Mouse (Mus musculus): ENCODE measurements around the gene Mtmr11. TPM values are rescaled to one million over a fixed set of nuclear protein-coding genes. Genes with fewer than 3 reads are reported as not detected.

Gene Mtmr11
- total and polyA plus RNA-seq, 3 experiments: 2.7 TPM; not detected in 2

DNA sequence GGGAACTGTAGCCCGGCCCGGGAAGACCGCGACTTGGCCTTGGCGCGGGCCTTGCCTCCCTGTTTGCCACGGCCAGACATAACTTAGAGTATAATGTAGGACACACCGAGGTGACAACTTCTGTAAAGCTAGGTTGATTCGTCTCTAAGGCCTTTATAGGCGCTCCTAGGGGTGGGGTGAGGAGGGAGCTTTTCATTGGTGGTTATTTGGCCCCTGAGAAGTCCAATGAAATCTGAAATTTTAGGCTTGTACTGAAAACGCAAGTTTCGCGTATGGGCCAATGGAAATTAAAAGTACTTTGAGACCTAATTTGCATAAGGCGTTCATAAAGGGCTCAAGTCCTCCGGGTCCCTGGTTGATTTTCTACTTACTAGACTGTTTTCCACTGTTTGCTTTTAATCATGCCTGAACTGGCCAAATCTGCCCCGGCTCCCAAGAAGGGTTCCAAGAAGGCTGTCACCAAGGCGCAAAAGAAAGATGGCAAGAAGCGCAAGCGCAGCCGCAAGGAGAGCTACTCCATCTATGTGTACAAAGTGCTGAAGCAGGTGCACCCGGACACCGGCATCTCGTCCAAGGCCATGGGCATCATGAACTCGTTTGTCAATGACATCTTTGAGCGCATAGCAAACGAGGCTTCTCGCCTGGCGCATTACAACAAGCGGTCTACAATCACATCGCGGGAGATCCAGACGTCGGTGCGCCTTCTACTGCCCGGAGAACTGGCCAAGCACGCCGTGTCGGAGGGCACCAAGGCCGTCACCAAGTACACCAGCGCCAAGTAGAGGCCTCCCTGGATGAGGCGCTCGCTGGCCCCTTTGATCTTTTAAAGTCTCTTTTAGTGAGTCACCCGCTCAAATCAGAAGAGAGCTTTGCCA, 59.2 kb downstream of the Mtmr11 start, which contains the start of the genes Hist2h2ac and Hist2h2be:
Hist2h2ac (minus strand) TSS at position 116 of the 875 bp plus-strand sequence.
Hist2h2be (plus strand) TSS at position 355 of the 875 bp plus-strand sequence.
- no peaks in the 10 kb centered on the region for H3K27me3 ChIP-seq (ENCODE audit: insufficient read depth, low read length)
- H3K4me1 ChIP-seq (ENCODE audit: insufficient read depth, low read depth, low read length): peaks cover 24% of the 10 kb centered on the region
- H3K36me3 ChIP-seq (replicated peaks): peaks cover 3% of the 10 kb centered on the region
- DNase-seq (ENCODE audit: low spot score) (peak; percentile 89), ATAC-seq (ENCODE audit: extremely low read depth, insufficient number of reproducible peaks, low FRiP score, poor library complexity, severe bottlenecking) (peak; percentile 71)
- H3K9me3 ChIP-seq (replicated peaks): peaks cover 16% of the 10 kb centered on the region
- TF ChIP-seq POLR2AphosphoS5 (IDR thresholded peaks at IDR 0.05; ENCODE audit: insufficient replicate concordance, low read depth, low read length) (peak; percentile 85; the same call in 1 of the 2 replicates), TAL1 (conservative IDR thresholded peaks at IDR 0.05; ENCODE audit: low read depth, low read length) (no peak)
- H3K4me3 ChIP-seq (ENCODE audit: low read depth, low read length): peak within 1 kb of the TSS; percentile 76

Other genes starting within 250 kb of the Mtmr11 start
- 94.7 and 114 TPM in 2 replicates for gene Anp32e, start 232.8 kb upstream of the Mtmr11 start, total RNA-seq (2014; fragmentation: Nextera tagmentation)
- 91.8 and 180 TPM in 2 replicates for gene Anp32e, start 232.8 kb upstream of the Mtmr11 start, total RNA-seq (2017)
- gene Anp32e, start 232.8 kb upstream of the Mtmr11 start, polyA plus RNA-seq (2012): 210 and 405 TPM in 2 replicates
- gene Plekho1, start 166.0 kb upstream of the Mtmr11 start, total RNA-seq (2014; fragmentation: Nextera tagmentation): 9.7 and 23.3 TPM in 2 replicates
- gene Plekho1, start 166.0 kb upstream of the Mtmr11 start, total RNA-seq (2017): 4.2 and 5.7 TPM in 2 replicates
- gene Plekho1, start 166.0 kb upstream of the Mtmr11 start, polyA plus RNA-seq (2012): 10.9 and 14.1 TPM in 2 replicates
- 19.8 and 28.7 TPM in 2 replicates for gene Vps45, start 103.5 kb upstream of the Mtmr11 start, total RNA-seq (2014; fragmentation: Nextera tagmentation)
- 16.1 and 21.4 TPM in 2 replicates for gene Vps45, start 103.5 kb upstream of the Mtmr11 start, total RNA-seq (2017)
- 6.1 and 6.7 TPM in 2 replicates for gene Vps45, start 103.5 kb upstream of the Mtmr11 start, polyA plus RNA-seq (2012)
- gene Otud7b, start 57.5 kb upstream of the Mtmr11 start, total RNA-seq (2014; fragmentation: Nextera tagmentation): 10.1 and 17.4 TPM in 2 replicates
- gene Otud7b, start 57.5 kb upstream of the Mtmr11 start, total RNA-seq (2017): 21.7 and 22.1 TPM in 2 replicates
- 11.3 and 11.8 TPM in 2 replicates for gene Otud7b, start 57.5 kb upstream of the Mtmr11 start, polyA plus RNA-seq (2012)
- gene Sf3b4, start 10.3 kb downstream of the Mtmr11 start, total RNA-seq (2014; fragmentation: Nextera tagmentation): 138 and 179 TPM in 2 replicates
- gene Sf3b4, start 10.3 kb downstream of the Mtmr11 start, total RNA-seq (2017): 24.8 and 29.3 TPM in 2 replicates
- gene Sf3b4, start 10.3 kb downstream of the Mtmr11 start, polyA plus RNA-seq (2012): 724 and 955 TPM in 2 replicates
- 0.45 TPM in 1 of 2 replicates, not detected in the other for gene Sv2a, start 19.1 kb downstream of the Mtmr11 start, total RNA-seq (2014; fragmentation: Nextera tagmentation)
- 0.11 and 0.23 TPM in 2 replicates for gene Sv2a, start 19.1 kb downstream of the Mtmr11 start, total RNA-seq (2017)
- 0.07 and 0.12 TPM in 2 replicates for gene Sv2a, start 19.1 kb downstream of the Mtmr11 start, polyA plus RNA-seq (2012)
- 19.6 and 19.8 TPM in 2 replicates for gene Bola1, start 57.7 kb downstream of the Mtmr11 start, total RNA-seq (2014; fragmentation: Nextera tagmentation)
- 48.2 and 60.6 TPM in 2 replicates for gene Bola1, start 57.7 kb downstream of the Mtmr11 start, total RNA-seq (2017)
- 115 and 144 TPM in 2 replicates for gene Bola1, start 57.7 kb downstream of the Mtmr11 start, polyA plus RNA-seq (2012)
- gene Hist2h2ab, start 57.9 kb downstream of the Mtmr11 start, total RNA-seq (2014; fragmentation: Nextera tagmentation): 38.7 and 50.5 TPM in 2 replicates
- 435 and 467 TPM in 2 replicates for gene Hist2h2ab, start 57.9 kb downstream of the Mtmr11 start, total RNA-seq (2017)
- 0.14 and 1.2 TPM in 2 replicates for gene Hist2h2ab, start 57.9 kb downstream of the Mtmr11 start, polyA plus RNA-seq (2012)
- gene Hist2h2ac, start 58.9 kb downstream of the Mtmr11 start, total RNA-seq (2014; fragmentation: Nextera tagmentation): 34.2 and 45.7 TPM in 2 replicates
- gene Hist2h2ac, start 58.9 kb downstream of the Mtmr11 start, total RNA-seq (2017): 928 and 1,027 TPM in 2 replicates
- 2.6 and 10.9 TPM in 2 replicates for gene Hist2h2ac, start 58.9 kb downstream of the Mtmr11 start, polyA plus RNA-seq (2012)
- gene Hist2h2be, start 59.1 kb downstream of the Mtmr11 start, total RNA-seq (2014; fragmentation: Nextera tagmentation): 2.7 and 4.9 TPM in 2 replicates
- 2.5 TPM in 2 replicates for gene Hist2h2be, start 59.1 kb downstream of the Mtmr11 start, total RNA-seq (2017)
- 0.24 and 0.33 TPM in 2 replicates for gene Hist2h2be, start 59.1 kb downstream of the Mtmr11 start, polyA plus RNA-seq (2012)
- 847 and 1,420 TPM in 2 replicates for gene Hist2h3c2, start 77.1 kb downstream of the Mtmr11 start, total RNA-seq (2014; fragmentation: Nextera tagmentation)
- gene Hist2h3c2, start 77.1 kb downstream of the Mtmr11 start, total RNA-seq (2017): 558 and 938 TPM in 2 replicates
- 27.5 and 91.2 TPM in 2 replicates for gene Hist2h3c2, start 77.1 kb downstream of the Mtmr11 start, polyA plus RNA-seq (2012)
- gene Hist2h2aa2, start 78.3 kb downstream of the Mtmr11 start, total RNA-seq (2014; fragmentation: Nextera tagmentation): 830 and 1,341 TPM in 2 replicates
- 2,156 and 4,637 TPM in 2 replicates for gene Hist2h2aa2, start 78.3 kb downstream of the Mtmr11 start, total RNA-seq (2017)
- 39.6 and 169 TPM in 2 replicates for gene Hist2h2aa2, start 78.3 kb downstream of the Mtmr11 start, polyA plus RNA-seq (2012)
- 124 and 563 TPM in 2 replicates for gene Hist2h2aa1, start 83.5 kb downstream of the Mtmr11 start, total RNA-seq (2014; fragmentation: Nextera tagmentation)
- 3,915 and 5,191 TPM in 2 replicates for gene Hist2h2aa1, start 83.5 kb downstream of the Mtmr11 start, total RNA-seq (2017)
- gene Hist2h2aa1, start 83.5 kb downstream of the Mtmr11 start, polyA plus RNA-seq (2012): 0.79 and 7.3 TPM in 2 replicates
- 21.7 and 42.6 TPM in 2 replicates for gene Hist2h3c1, start 84.7 kb downstream of the Mtmr11 start, total RNA-seq (2014; fragmentation: Nextera tagmentation)
- 9.1 and 9.9 TPM in 2 replicates for gene Hist2h3c1, start 84.7 kb downstream of the Mtmr11 start, total RNA-seq (2017)
- gene Hist2h3c1, start 84.7 kb downstream of the Mtmr11 start, polyA plus RNA-seq (2012): not detected in 2 replicates
- gene Hist2h4, start 101.3 kb downstream of the Mtmr11 start, total RNA-seq (2014; fragmentation: Nextera tagmentation): 490 and 543 TPM in 2 replicates
- 66.6 and 93.8 TPM in 2 replicates for gene Hist2h4, start 101.3 kb downstream of the Mtmr11 start, total RNA-seq (2017)
- 1.8 and 9.3 TPM in 2 replicates for gene Hist2h4, start 101.3 kb downstream of the Mtmr11 start, polyA plus RNA-seq (2012)
- 2,573 and 2,582 TPM in 2 replicates for gene Hist2h3b, start 106.7 kb downstream of the Mtmr11 start, total RNA-seq (2014; fragmentation: Nextera tagmentation)
- 465 and 1,341 TPM in 2 replicates for gene Hist2h3b, start 106.7 kb downstream of the Mtmr11 start, total RNA-seq (2017)
- 16.2 and 95.7 TPM in 2 replicates for gene Hist2h3b, start 106.7 kb downstream of the Mtmr11 start, polyA plus RNA-seq (2012)
- gene Hist2h2bb, start 107.7 kb downstream of the Mtmr11 start, total RNA-seq (2014; fragmentation: Nextera tagmentation): 2,071 and 2,480 TPM in 2 replicates
- 8,098 and 8,372 TPM in 2 replicates for gene Hist2h2bb, start 107.7 kb downstream of the Mtmr11 start, total RNA-seq (2017)
- gene Hist2h2bb, start 107.7 kb downstream of the Mtmr11 start, polyA plus RNA-seq (2012): 0.29 and 0.75 TPM in 2 replicates
- 0.53 TPM in 1 of 2 replicates, not detected in the other for gene Fcgr1, start 132.0 kb downstream of the Mtmr11 start, total RNA-seq (2014; fragmentation: Nextera tagmentation)
- 0.12 and 0.16 TPM in 2 replicates for gene Fcgr1, start 132.0 kb downstream of the Mtmr11 start, total RNA-seq (2017)
- gene Fcgr1, start 132.0 kb downstream of the Mtmr11 start, polyA plus RNA-seq (2012): not detected in 2 replicates